Mouse (Mus musculus): ENCODE results near the gene Epop.

GRCm38 (mm10) chr11:97607056-97607725, 22.3 kb downstream of the Epop start:
- TF ChIP-seq POLR2A (IDR thresholded peaks at IDR 0.05; ENCODE audit: insufficient read depth, low read length) (no peak), EP300 (IDR thresholded peaks at IDR 0.05; ENCODE audit: insufficient read depth, low read depth, low read length) (no peak), CTCF (IDR thresholded peaks at IDR 0.05; ENCODE audit: low read depth, low read length) (no peak)
